Mouse (Mus musculus): ENCODE data around the gene Fbn1. TPM values are rescaled to one million over a fixed set of nuclear protein-coding genes. Genes with fewer than 3 reads are reported as not detected.

Fbn1 gene
- polyA plus RNA-seq, 1 experiment from 2014 or later: 16.8 TPM

GRCm38 (mm10) chr2:125478705-125479104 lies 29.1 kb downstream of the Fbn1 start:
- WGBS: 59% methylated on average over 4 of the region's 4 CpGs
- H3K4me1 ChIP-seq (replicated peaks): peaks cover 14% of the 10 kb centered on the region
- H3K36me3 ChIP-seq: no peaks in the 10 kb centered on the region
- peak overlapping the region; percentile 20; the same call in 1 of the 2 replicates for H3K27ac ChIP-seq
- H3K27me3 ChIP-seq: no peaks in the 10 kb centered on the region
- H3K4me3 ChIP-seq: no peak overlapping the region
- H3K9ac ChIP-seq: no peak overlapping the region
- no peak overlapping the region for H3K4me2 ChIP-seq
- no peak for ATAC-seq (replicated peaks; ENCODE audit: insufficient number of reproducible peaks, insufficient read depth, low FRiP score, low read depth)
- H3K9me3 ChIP-seq (replicated peaks): no peaks in the 10 kb centered on the region

GRCm38 (mm10) chr2:125477367-125477766 lies 30.4 kb downstream of the Fbn1 start:
- Histone ChIP-seq H3K27me3 (no peaks in the 10 kb centered on the region), H3K36me3 (no peaks in the 10 kb centered on the region), H3K9me3 (replicated peaks) (no peaks in the 10 kb centered on the region), H3K4me1 (replicated peaks) (peaks cover 26% of the 10 kb centered on the region), H3K4me3 (no peak overlapping the region), H3K4me2 (no peak overlapping the region), H3K9ac (no peak overlapping the region), H3K27ac (no peak overlapping the region)
- no peak for ATAC-seq (replicated peaks; ENCODE audit: insufficient number of reproducible peaks, insufficient read depth, low FRiP score, low read depth)
- 59% methylated on average over 3 of the region's 3 CpGs for WGBS

- peaks cover 36% of the 10 kb centered on the region for H3K4me1 ChIP-seq (replicated peaks)
- no peak overlapping the region for H3K9ac ChIP-seq
- no peaks in the 10 kb centered on the region for H3K27me3 ChIP-seq
- ATAC-seq (replicated peaks; ENCODE audit: insufficient number of reproducible peaks, insufficient read depth, low FRiP score, low read depth): no peak
- H3K4me3 ChIP-seq: no peak overlapping the region
- H3K9me3 ChIP-seq (replicated peaks): no peaks in the 10 kb centered on the region
- H3K27ac ChIP-seq: no peak overlapping the region
- H3K4me2 ChIP-seq: no peak overlapping the region
- WGBS: 48% methylated on average over 3 of the region's 3 CpGs
- no peaks in the 10 kb centered on the region for H3K36me3 ChIP-seq
Measured at GRCm38 (mm10) chr2:125476231-125476630, 31.6 kb downstream of the Fbn1 start.

- ATAC-seq (replicated peaks; ENCODE audit: insufficient number of reproducible peaks, insufficient read depth, low FRiP score, low read depth): no peak
- Histone ChIP-seq H3K27me3 (no peaks in the 10 kb centered on the region), H3K4me3 (no peak overlapping the region), H3K27ac (peak overlapping the region; percentile 50), H3K4me1 (replicated peaks) (peaks cover 31% of the 10 kb centered on the region), H3K9me3 (replicated peaks) (no peaks in the 10 kb centered on the region), H3K9ac (no peak overlapping the region), H3K4me2 (no peak overlapping the region), H3K36me3 (no peaks in the 10 kb centered on the region)
- WGBS: 80% methylated on average over 5 of the region's 5 CpGs
Measured at GRCm38 (mm10) chr2:125474690-125475089, 33.1 kb downstream of the Fbn1 start.

- H3K4me1 ChIP-seq (replicated peaks): peaks cover 35% of the 10 kb centered on the region
- 0 out of 2 replicates have a peak, but pooled peaks cover 5% of the 10 kb centered on the region for H3K36me3 ChIP-seq
- ATAC-seq (replicated peaks; ENCODE audit: insufficient number of reproducible peaks, insufficient read depth, low FRiP score, low read depth): no peak
- H3K27ac ChIP-seq: peak overlapping the region; percentile 63
- no peaks in the 10 kb centered on the region for H3K9me3 ChIP-seq (replicated peaks)
- no peak overlapping the region for H3K9ac ChIP-seq
- no peaks in the 10 kb centered on the region for H3K27me3 ChIP-seq
- H3K4me3 ChIP-seq: no peak overlapping the region
- WGBS: 25% methylated on average over 2 of the region's 2 CpGs
- H3K4me2 ChIP-seq: no peak overlapping the region
Measured at GRCm38 (mm10) chr2:125473228-125473627, 34.6 kb downstream of the Fbn1 start.

- Histone ChIP-seq H3K9me3 (replicated peaks) (no peaks in the 10 kb centered on the region), H3K4me3 (no peak overlapping the region), H3K4me2 (no peak overlapping the region), H3K36me3 (peaks cover 9% of the 10 kb centered on the region; the same call in 1 of the 2 replicates), H3K27me3 (no peaks in the 10 kb centered on the region), H3K27ac (peak overlapping the region; percentile 83), H3K9ac (no peak overlapping the region), H3K4me1 (replicated peaks) (peaks cover 35% of the 10 kb centered on the region)
- no peak for ATAC-seq (replicated peaks; ENCODE audit: insufficient number of reproducible peaks, insufficient read depth, low FRiP score, low read depth)
- 55% methylated on average over 4 of the region's 4 CpGs for WGBS
Measured at GRCm38 (mm10) chr2:125471721-125472120, 36.1 kb downstream of the Fbn1 start.

- H3K27ac ChIP-seq: peak overlapping the region; percentile 83
- 44% methylated on average over 8 of the region's 8 CpGs for WGBS
- peaks cover 35% of the 10 kb centered on the region for H3K4me1 ChIP-seq (replicated peaks)
- no peaks in the 10 kb centered on the region for H3K9me3 ChIP-seq (replicated peaks)
- no peak overlapping the region for H3K4me3 ChIP-seq
- no peak overlapping the region for H3K9ac ChIP-seq
- H3K36me3 ChIP-seq: peaks cover 12% of the 10 kb centered on the region; the same call in 1 of the 2 replicates
- peak; percentile 83 for ATAC-seq (replicated peaks; ENCODE audit: insufficient number of reproducible peaks, insufficient read depth, low FRiP score, low read depth)
- H3K27me3 ChIP-seq: no peaks in the 10 kb centered on the region
- H3K4me2 ChIP-seq: no peak overlapping the region
Measured at GRCm38 (mm10) chr2:125470553-125471295, 37.1 kb downstream of the Fbn1 start.

- Histone ChIP-seq H3K4me2 (no peak overlapping the region), H3K27ac (0 out of 2 replicates have a peak overlapping the region, but pooled peaks have one; percentile 16), H3K9ac (no peak overlapping the region), H3K4me3 (no peak overlapping the region), H3K9me3 (replicated peaks) (no peaks in the 10 kb centered on the region), H3K27me3 (no peaks in the 10 kb centered on the region), H3K36me3 (peaks cover 12% of the 10 kb centered on the region; the same call in 1 of the 2 replicates), H3K4me1 (replicated peaks) (no peaks in the 10 kb centered on the region)
- no peak for ATAC-seq (replicated peaks; ENCODE audit: insufficient number of reproducible peaks, insufficient read depth, low FRiP score, low read depth)
- 66% methylated on average over 6 of the region's 6 CpGs for WGBS
Measured at GRCm38 (mm10) chr2:125464036-125464435, 43.8 kb downstream of the Fbn1 start.

- Histone ChIP-seq H3K9me3 (replicated peaks) (no peaks in the 10 kb centered on the region), H3K9ac (no peak overlapping the region), H3K36me3 (no peaks in the 10 kb centered on the region), H3K4me3 (no peak overlapping the region), H3K4me1 (replicated peaks) (0 out of 2 replicates have a peak, but pooled peaks cover 2% of the 10 kb centered on the region), H3K27me3 (no peaks in the 10 kb centered on the region), H3K27ac (no peak overlapping the region), H3K4me2 (no peak overlapping the region)
- no peak for ATAC-seq (replicated peaks; ENCODE audit: insufficient number of reproducible peaks, insufficient read depth, low FRiP score, low read depth)
- WGBS: 72% methylated on average over 3 of the region's 3 CpGs
Measured at GRCm38 (mm10) chr2:125459087-125459486, 48.7 kb downstream of the Fbn1 start.

GRCm38 (mm10) chr2:125456059-125456789 lies 51.6 kb downstream of the Fbn1 start:
- no peak overlapping the region for H3K4me3 ChIP-seq
- H3K4me1 ChIP-seq (replicated peaks): 0 out of 2 replicates have a peak, but pooled peaks cover 2% of the 10 kb centered on the region
- H3K27ac ChIP-seq: no peak overlapping the region
- 0 out of 2 replicates have a peak, but pooled peaks have one; percentile 41 for ATAC-seq (replicated peaks; ENCODE audit: insufficient number of reproducible peaks, insufficient read depth, low FRiP score, low read depth)
- H3K4me2 ChIP-seq: no peak overlapping the region
- WGBS: 65% methylated on average over 15 of the region's 15 CpGs
- no peaks in the 10 kb centered on the region for H3K9me3 ChIP-seq (replicated peaks)
- no peak overlapping the region for H3K9ac ChIP-seq
- H3K27me3 ChIP-seq: no peaks in the 10 kb centered on the region
- H3K36me3 ChIP-seq: no peaks in the 10 kb centered on the region

- Histone ChIP-seq H3K4me2 (no peak overlapping the region), H3K27me3 (no peaks in the 10 kb centered on the region), H3K4me1 (replicated peaks) (0 out of 2 replicates have a peak, but pooled peaks cover 5% of the 10 kb centered on the region), H3K27ac (no peak overlapping the region), H3K9me3 (replicated peaks) (no peaks in the 10 kb centered on the region), H3K4me3 (no peak overlapping the region), H3K9ac (no peak overlapping the region), H3K36me3 (no peaks in the 10 kb centered on the region)
- WGBS: 85% methylated on average over 5 of the region's 5 CpGs
- ATAC-seq (replicated peaks; ENCODE audit: insufficient number of reproducible peaks, insufficient read depth, low FRiP score, low read depth): no peak
Measured at GRCm38 (mm10) chr2:125454781-125455180, 53.0 kb downstream of the Fbn1 start.

Measured in heart, embryonic 15.5 days (tissue).